Mouse (Mus musculus) MEL (cell line): ENCODE measurements at regions not wholly inside any gene's neighbourhood (a gene's known extent, or its start where the extent isn't known, plus 50 kb on each side); places are given as distances from the start of the nearest gene placed in this dataset.

Experiments used
- DNase-seq: peaks from one replicate; pipeline ENCODE4 v3.0.0; 2011; ENCODE audit warnings: low read depth, low spot score
- H3K27ac ChIP-seq: 2 replicates; pipeline ENCODE4 v1.5.1; 2012; ENCODE audit warnings: low read depth, mild to moderate bottlenecking, control low read depth, low read length, moderate library complexity; ENCODE audit not compliant: control insufficient read depth
- H3K27me3 ChIP-seq, 2 experiments: fragments of 150-350 bp in 1 of 2; sonication (generic) in 1 of 2; 2 replicates each; pipeline ENCODE4 v1.6.1; 2012; ENCODE audit warnings: low read length in 2 of 2, mild to moderate bottlenecking in 2 of 2, improper control_type of control experiment in 1 of 2, moderate library complexity in 1 of 2; ENCODE audit not compliant: insufficient read depth in 2 of 2, control insufficient read depth in 1 of 2
- H3K36me3 ChIP-seq, 2 experiments: 2 replicates each; pipeline ENCODE4 v1.6.1; 2012 to 2014; ENCODE audit warnings: low read length in 2 of 2, improper control_type of control experiment in 1 of 2, inconsistent platforms in 1 of 2, mild to moderate bottlenecking in 1 of 2; ENCODE audit not compliant: insufficient read depth in 2 of 2, control insufficient read depth in 1 of 2
- H3K4me1 ChIP-seq, 2 experiments: fragments of 150-350 bp in 1 of 2; sonication (generic) in 1 of 2; 2 replicates each; pipeline ENCODE4 v1.6.1; 2012; ENCODE audit warnings: low read length in 2 of 2, improper control_type of control experiment in 1 of 2, mild to moderate bottlenecking in 1 of 2; ENCODE audit not compliant: insufficient read depth in 2 of 2, control insufficient read depth in 1 of 2
- H3K4me3 ChIP-seq, 2 experiments: fragments of 150-350 bp in 1 of 2; sonication (generic) in 1 of 2; 2 replicates each; pipeline ENCODE4 v1.5.1; 2012; ENCODE audit warnings: low read depth in 2 of 2, low read length in 2 of 2, mild to moderate bottlenecking in 2 of 2, moderate library complexity in 2 of 2, control low read depth in 1 of 2, improper control_type of control experiment in 1 of 2; ENCODE audit not compliant: control insufficient read depth in 1 of 2, insufficient read depth in 1 of 2
- H3K79me2 ChIP-seq: 2 replicates; pipeline ENCODE4 v1.6.1; 2012; ENCODE audit warnings: mild to moderate bottlenecking, low read length, moderate library complexity; ENCODE audit not compliant: control insufficient read depth, poor library complexity, insufficient read depth
- H3K9ac ChIP-seq: 2 replicates; pipeline ENCODE4 v1.6.1; 2012; ENCODE audit warnings: low read depth, mild to moderate bottlenecking, control low read depth, low read length, moderate library complexity; ENCODE audit not compliant: control insufficient read depth, poor library complexity, severe bottlenecking
- H3K9me3 ChIP-seq: fragments of 150-350 bp; sonication (generic); replicated peaks from 2 replicates; pipeline ENCODE4 v1.6.1; 2012; ENCODE audit warnings: mild to moderate bottlenecking, low read length, improper control_type of control experiment, moderate library complexity; ENCODE audit not compliant: insufficient read depth
- BHLHE40 ChIP-seq: IDR thresholded peaks from 2 replicates; pipeline ENCODE4 v1.6.1; 2012; ENCODE audit warnings: low read depth, mild to moderate bottlenecking, inconsistent platforms, low read length, improper control_type of control experiment, borderline replicate concordance
- CHD1 ChIP-seq: IDR thresholded peaks from 2 replicates; pipeline ENCODE4 v1.6.1; 2012; ENCODE audit warnings: low read depth, mild to moderate bottlenecking, inconsistent platforms, low read length, improper control_type of control experiment
- CTCF ChIP-seq, 3 experiments: IDR thresholded peaks in 2 of 3; conservative IDR thresholded peaks in 1 of 3; 2 replicates each; pipeline ENCODE4 v1.5.1; 2011 to 2012; ENCODE audit warnings: low read length in 3 of 3, low read depth in 2 of 3, mild to moderate bottlenecking in 2 of 3, improper control_type of control experiment in 1 of 3, inconsistent platforms in 1 of 3, mixed read lengths in 1 of 3, moderate library complexity in 1 of 3; ENCODE audit not compliant: control insufficient read depth in 1 of 3, insufficient read depth in 1 of 3, poor library complexity in 1 of 3, severe bottlenecking in 1 of 3
- E2F4 ChIP-seq: IDR thresholded peaks from 2 replicates; pipeline ENCODE4 v1.6.1; 2011; ENCODE audit warnings: low read depth, low read length, improper control_type of control experiment, borderline replicate concordance
- ELF1 ChIP-seq: IDR thresholded peaks from 2 replicates; pipeline ENCODE4 v1.6.1; 2014; ENCODE audit warnings: low read depth, mild to moderate bottlenecking, inconsistent platforms, low read length, improper control_type of control experiment, moderate library complexity
- EP300 ChIP-seq, 2 experiments: IDR thresholded peaks; 2 replicates each; pipeline ENCODE4 v1.6.1; 2011; ENCODE audit warnings: improper control_type of control experiment in 2 of 2, low read length in 2 of 2, low read depth in 1 of 2, mild to moderate bottlenecking in 1 of 2
- ETS1 ChIP-seq: IDR thresholded peaks from 2 replicates; pipeline ENCODE4 v1.6.1; 2012; ENCODE audit warnings: low read depth, mild to moderate bottlenecking, inconsistent platforms, low read length, improper control_type of control experiment, moderate library complexity
- GABPA ChIP-seq: IDR thresholded peaks from 2 replicates; pipeline ENCODE4 v1.6.1; 2012; ENCODE audit warnings: low read depth, mild to moderate bottlenecking, inconsistent platforms, low read length, improper control_type of control experiment, moderate library complexity
- HCFC1 ChIP-seq: IDR thresholded peaks from 2 replicates; pipeline ENCODE4 v1.6.1; 2012; ENCODE audit warnings: low read depth, mild to moderate bottlenecking, inconsistent platforms, low read length, improper control_type of control experiment, moderate library complexity
- JUND ChIP-seq: IDR thresholded peaks from 2 replicates; pipeline ENCODE4 v1.6.1; 2011; ENCODE audit warnings: low read depth, mild to moderate bottlenecking, improper control_type of control experiment, low read length
- MAFK ChIP-seq: IDR thresholded peaks from 2 replicates; pipeline ENCODE4 v1.6.1; 2011; ENCODE audit warnings: low read depth, mild to moderate bottlenecking, low read length, improper control_type of control experiment, borderline replicate concordance
- MAX ChIP-seq: IDR thresholded peaks from 2 replicates; pipeline ENCODE4 v1.6.1; 2011; ENCODE audit warnings: low read length, improper control_type of control experiment
- MAZ ChIP-seq: IDR thresholded peaks from 2 replicates; pipeline ENCODE4 v1.6.1; 2012; ENCODE audit warnings: low read depth, mild to moderate bottlenecking, inconsistent platforms, low read length, improper control_type of control experiment
- MEF2A ChIP-seq: IDR thresholded peaks from 2 replicates; pipeline ENCODE4 v1.6.1; 2014; ENCODE audit warnings: low read depth, mild to moderate bottlenecking, inconsistent platforms, low read length, improper control_type of control experiment; ENCODE audit not compliant: poor library complexity, insufficient replicate concordance, severe bottlenecking; ENCODE audit errors: extremely low read depth
- MYC ChIP-seq: IDR thresholded peaks from 2 replicates; pipeline ENCODE4 v1.6.1; 2011; ENCODE audit warnings: low read depth, mild to moderate bottlenecking, low read length, improper control_type of control experiment, moderate library complexity
- NRF1 ChIP-seq: IDR thresholded peaks from 2 replicates; pipeline ENCODE4 v1.6.1; 2014; ENCODE audit warnings: low read depth, mild to moderate bottlenecking, inconsistent platforms, low read length, improper control_type of control experiment, moderate library complexity; ENCODE audit not compliant: poor library complexity, insufficient read depth, severe bottlenecking
- POLR2AphosphoS2 ChIP-seq: IDR thresholded peaks from 2 replicates; pipeline ENCODE4 v1.6.1; 2011; ENCODE audit warnings: low read length, improper control_type of control experiment
- SIN3A ChIP-seq: IDR thresholded peaks from 2 replicates; pipeline ENCODE4 v1.6.1; 2012; ENCODE audit warnings: low read length, improper control_type of control experiment, inconsistent platforms
- SMC3 ChIP-seq: IDR thresholded peaks from 2 replicates; pipeline ENCODE4 v1.6.1; 2011; ENCODE audit warnings: low read depth, low read length, improper control_type of control experiment
- UBTF ChIP-seq: IDR thresholded peaks from 2 replicates; pipeline ENCODE4 v1.6.1; 2012; ENCODE audit warnings: low read depth, mild to moderate bottlenecking, inconsistent platforms, low read length, improper control_type of control experiment, moderate library complexity, borderline replicate concordance; ENCODE audit not compliant: insufficient read depth
- USF2 ChIP-seq, 2 experiments: IDR thresholded peaks; 2 replicates each; pipeline ENCODE4 v1.6.1; 2011 to 2012; ENCODE audit warnings: improper control_type of control experiment in 2 of 2, low read length in 2 of 2, borderline replicate concordance in 1 of 2, inconsistent platforms in 1 of 2, low read depth in 1 of 2, mild to moderate bottlenecking in 1 of 2; ENCODE audit not compliant: insufficient read depth in 1 of 2

DNA sequence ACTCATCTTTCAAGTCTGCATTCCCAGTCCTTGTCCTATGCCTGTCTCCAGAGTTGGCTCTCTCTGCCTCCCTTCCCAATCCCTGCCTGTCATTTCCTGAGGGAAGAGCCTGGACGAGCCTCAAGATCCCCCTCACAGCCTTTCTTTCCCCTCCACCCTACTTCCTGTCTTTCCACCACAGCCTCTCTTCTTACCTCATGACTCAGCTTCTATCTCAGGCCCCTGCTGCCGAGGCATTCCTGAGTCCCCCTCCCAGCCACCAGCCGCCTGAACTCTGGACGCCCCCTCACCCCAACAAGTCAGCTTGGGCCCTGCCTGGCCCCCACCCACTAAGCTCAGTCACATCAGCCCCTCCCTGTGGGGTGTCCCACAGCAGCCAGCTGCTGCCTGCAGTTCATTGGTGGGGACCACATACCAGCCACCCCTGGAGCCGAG is 105.8 kb downstream of the Efnb1 start:
- Histone ChIP-seq H3K9ac (no peak overlapping the region), H3K9me3 (no peaks in the 10 kb centered on the region), H3K27me3 (no peaks in the 10 kb centered on the region), H3K4me3 (no peak overlapping the region), H3K27ac (no peak overlapping the region)
- no peak for DNase-seq
- TF ChIP-seq MEF2A, result no peak
- TF ChIP-seq, all 39 proteins: peak for 0
- no peaks in the 10 kb centered on the region for H3K36me3 ChIP-seq
- H3K79me2 ChIP-seq, result no peaks in the 10 kb centered on the region
- H3K4me1 ChIP-seq, result no peaks in the 10 kb centered on the region

DNA sequence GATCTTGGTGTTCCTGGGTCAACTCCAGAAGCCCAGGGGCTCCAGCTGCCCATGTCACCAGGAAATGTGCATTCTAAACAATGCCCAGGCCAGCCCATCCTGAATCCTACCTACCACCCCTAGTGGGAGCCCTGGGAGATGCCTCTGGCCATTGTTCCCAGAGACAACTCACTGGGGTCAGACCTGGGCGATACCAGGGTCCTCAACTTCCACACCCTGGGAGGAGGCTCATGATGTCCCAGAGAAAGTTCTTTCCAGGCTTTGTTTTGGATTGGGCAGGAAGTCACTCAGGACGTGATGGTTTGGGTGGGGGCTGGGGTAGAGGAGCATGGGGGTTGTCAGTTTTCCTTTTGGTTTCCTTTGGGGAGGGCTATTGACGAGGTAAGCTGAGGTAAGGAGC is 97.1 kb downstream of the Efnb1 start:
- TF ChIP-seq MYC (no peak), ELF1 (no peak), BHLHE40 (no peak), EP300 (IDR thresholded peaks at IDR 0.05; ENCODE audit: low read depth in 1 of 2, low read length in 2 of 2) (no peak), USF2 (IDR thresholded peaks at IDR 0.05; ENCODE audit: borderline replicate concordance in 1 of 2, insufficient read depth in 1 of 2, low read depth in 1 of 2, low read length in 2 of 2) (no peak), MAFK (no peak), MEF2A (no peak), NRF1 (no peak), E2F4 (no peak), CTCF (IDR thresholded peaks at IDR 0.05 in 2 of 3, conservative IDR thresholded peaks at IDR 0.05 in 1 of 3; ENCODE audit: control insufficient read depth in 1 of 3, insufficient read depth in 1 of 3, low read depth in 2 of 3, low read length in 3 of 3, poor library complexity in 1 of 3, severe bottlenecking in 1 of 3) (no peak), SIN3A (no peak), ETS1 (no peak), CHD1 (no peak)
- Histone ChIP-seq H3K9ac (no peak overlapping the region), H3K79me2 (no peaks in the 10 kb centered on the region), H3K4me3 (no peak overlapping the region), H3K4me1 (no peaks in the 10 kb centered on the region), H3K27ac (no peak overlapping the region), H3K9me3 (no peaks in the 10 kb centered on the region), H3K27me3 (no peaks in the 10 kb centered on the region), H3K36me3 (no peaks in the 10 kb centered on the region)
- no peak for DNase-seq

DNA sequence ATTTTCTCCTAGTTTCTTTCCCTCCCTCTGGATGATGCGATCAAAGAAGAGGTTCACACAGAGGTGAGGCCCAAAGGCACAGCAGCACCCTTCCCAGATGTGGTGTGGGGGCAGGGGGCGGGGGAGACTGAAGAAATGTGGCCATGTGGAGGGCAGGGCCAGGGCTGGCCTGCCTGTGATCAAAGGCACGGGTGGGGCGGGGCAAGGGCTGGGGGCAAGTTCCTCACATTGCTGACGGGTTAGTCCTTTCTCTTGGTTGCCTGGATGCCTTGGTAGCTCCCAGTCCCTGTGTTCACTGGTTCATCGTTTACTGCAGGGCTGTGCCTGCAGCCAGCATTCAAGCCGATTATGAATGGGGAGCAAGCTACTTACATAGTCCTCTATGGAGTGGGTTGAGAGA is 96.4 kb downstream of the Efnb1 start:
- Histone ChIP-seq H3K27me3 (no peaks in the 10 kb centered on the region), H3K9ac (no peak overlapping the region), H3K79me2 (no peaks in the 10 kb centered on the region), H3K4me3 (no peak overlapping the region), H3K36me3 (no peaks in the 10 kb centered on the region), H3K9me3 (no peaks in the 10 kb centered on the region), H3K4me1 (no peaks in the 10 kb centered on the region), H3K27ac (no peak overlapping the region)
- DNase-seq, result no peak
- TF ChIP-seq MAZ (no peak), SMC3 (no peak), UBTF (no peak), JUND (no peak), USF2 (IDR thresholded peaks at IDR 0.05; ENCODE audit: borderline replicate concordance in 1 of 2, insufficient read depth in 1 of 2, low read depth in 1 of 2, low read length in 2 of 2) (no peak), MAX (no peak), BHLHE40 (no peak), POLR2AphosphoS2 (no peak), GABPA (no peak), E2F4 (no peak), HCFC1 (no peak)
